Mouse (Mus musculus): ENCODE measurements around the gene Lrcol1.

Lrcol1 gene

GRCm38 (mm10) chr5:110385263-110385662 lies 40.7 kb downstream of the Lrcol1 start:
- in situ Hi-C loops (cut with MboI, MseI), result no loop called here

- in situ Hi-C loops (cut with MboI, MseI), result no loop called here
Measured at GRCm38 (mm10) chr5:110386371-110387330, 42.1 kb downstream of the Lrcol1 start.

GRCm38 (mm10) chr5:110387332-110387731 lies 42.8 kb downstream of the Lrcol1 start:
- in situ Hi-C loops (cut with MboI, MseI), result no loop called here

GRCm38 (mm10) chr5:110390631-110391030 lies 46.1 kb downstream of the Lrcol1 start:
- in situ Hi-C loops (cut with MboI, MseI), result loop anchor here (10.0 kb wide), 1 partner anchor 1314 kb away; no protein-coding TSS in a partner anchor

- in situ Hi-C loops (cut with MboI, MseI), result loop anchor here (10.0 kb wide), 1 partner anchor 1312 kb away; no protein-coding TSS in a partner anchor
Measured at GRCm38 (mm10) chr5:110392727-110393126, 48.2 kb downstream of the Lrcol1 start.

GRCm38 (mm10) chr5:110395006-110395661 lies 50.6 kb downstream of the Lrcol1 start:
- in situ Hi-C loops (cut with MboI, MseI), result loop anchor here (10.0 kb wide), 1 partner anchor 1310 kb away; no protein-coding TSS in a partner anchor

- in situ Hi-C loops (cut with MboI, MseI), result no loop called here
Measured at GRCm38 (mm10) chr5:110401101-110401500, 56.6 kb downstream of the Lrcol1 start.

GRCm38 (mm10) chr5:110402557-110402956 lies 58.0 kb downstream of the Lrcol1 start:
- in situ Hi-C loops (cut with MboI, MseI), result no loop called here

GRCm38 (mm10) chr5:110403931-110404330 lies 59.4 kb downstream of the Lrcol1 start:
- in situ Hi-C loops (cut with MboI, MseI), result no loop called here

Measured in regulatory T cell (primary cell).